Mouse (Mus musculus) lung, embryonic 15.5 days (tissue): ENCODE results near the gene Tpm1. TPM values are rescaled to one million over a fixed set of nuclear protein-coding genes. Genes with fewer than 3 reads are reported as not detected.

Experiments used
- ATAC-seq: fragments of 200-750 bp; cut with Nextera tagmentation; 2 replicates; pipeline ENCODE4 v1.8.0; 2017; ENCODE audit warnings: moderate number of reproducible peaks, borderline replicate concordance; ENCODE audit not compliant: low FRiP score, low TSS enrichment; ENCODE audit errors: extremely low read depth
- H3K27ac ChIP-seq: fragments of 300-500 bp; sonication (generic); 2 replicates; pipeline ENCODE4 v1.5.1; 2015; ENCODE audit warnings: moderate library complexity, mild to moderate bottlenecking, inconsistent platforms
- H3K27me3 ChIP-seq: fragments of 300-500 bp; sonication (generic); 2 replicates; pipeline ENCODE4 v1.6.1; 2015; ENCODE audit warnings: inconsistent platforms
- H3K36me3 ChIP-seq: fragments of 300-500 bp; sonication (generic); 2 replicates; pipeline ENCODE4 v1.6.1; 2015; ENCODE audit warnings: inconsistent platforms
- H3K4me1 ChIP-seq: fragments of 300-500 bp; sonication (generic); 2 replicates; pipeline ENCODE4 v1.6.1; 2015; ENCODE audit warnings: inconsistent platforms
- H3K4me2 ChIP-seq: fragments of 300-500 bp; sonication (generic); 2 replicates; pipeline ENCODE4 v1.6.1; 2015; ENCODE audit warnings: inconsistent platforms, mild to moderate bottlenecking, moderate library complexity
- H3K4me3 ChIP-seq: fragments of 300-500 bp; sonication (generic); 2 replicates; pipeline ENCODE4 v1.5.1; 2015; ENCODE audit warnings: mild to moderate bottlenecking, inconsistent platforms
- H3K9ac ChIP-seq: fragments of 300-500 bp; sonication (generic); 2 replicates; pipeline ENCODE4 v1.6.1; 2015; ENCODE audit warnings: inconsistent platforms
- H3K9me3 ChIP-seq: fragments of 300-500 bp; sonication (generic); 2 replicates; pipeline ENCODE4 v1.6.1; 2016; ENCODE audit warnings: inconsistent platforms
- WGBS: fragments of 180-500 bp; shearing (Covaris S2); methylation state at CpG from one replicate; pipeline ENCODE4 v1.1.7; 2015; 5-methylcytosine and 5-hydroxymethylcytosine counted together
- polyA plus RNA-seq: library from polyadenylated mRNA; unstranded; fragments of >200 nt; fragmentation: Nextera tagmentation; extraction: Ambion mirVana; gene quantifications from 2 replicates; pipeline ENCODE4 v1.2.1, GENCODE M21; 2015

Gene Tpm1
- polyA plus RNA-seq, 1 experiment from 2014 or later = 774 TPM

- H3K36me3 ChIP-seq = no peaks in the 10 kb centered on the region; the same call in 1 of the 2 replicates
- WGBS = 0% methylated on average over 41 of the region's 41 CpGs
- peak overlapping the region; percentile 75 for H3K9ac ChIP-seq
- peak overlapping the region; percentile 92 for H3K4me2 ChIP-seq
- H3K9me3 ChIP-seq = no peaks in the 10 kb centered on the region
- peak; percentile 77 for ATAC-seq
- peak overlapping the region; percentile 91 for H3K27ac ChIP-seq
- peak overlapping the region; percentile 92 for H3K4me3 ChIP-seq
- no peaks in the 10 kb centered on the region for H3K27me3 ChIP-seq
- H3K4me1 ChIP-seq = peaks cover 6% of the 10 kb centered on the region
Measured at GRCm38 (mm10) chr9:66974721-66975225, 74.4 kb downstream of the Tpm1 start.

Other genes starting within 250 kb of the Tpm1 start
- gene Aph1c, start 214.7 kb downstream of the Tpm1 start, polyA plus RNA-seq = 3.5 and 5.3 TPM in 2 replicates
- gene Rab8b, start 129.7 kb downstream of the Tpm1 start, polyA plus RNA-seq = 24.2 and 30.1 TPM in 2 replicates
- gene Rps27l, start 103.3 kb downstream of the Tpm1 start, polyA plus RNA-seq = 602 and 647 TPM in 2 replicates
- gene Lactb, start 73.9 kb downstream of the Tpm1 start, polyA plus RNA-seq = 6.7 and 7.2 TPM in 2 replicates